Mouse (Mus musculus) splenic B cell, adult 2 months (primary cell): ENCODE results near the gene Arsa.

Experiments
- DNase-seq: peaks from one replicate; pipeline ENCODE4 v3.0.0-alpha.2; 2011; ENCODE audit warnings: low read depth, low spot score
- H3K27me3 ChIP-seq: 2 replicates; pipeline ENCODE4 v1.6.1; 2012; ENCODE audit warnings: mild to moderate bottlenecking, low read length, moderate library complexity, mixed read lengths; ENCODE audit not compliant: control insufficient read depth, poor library complexity, insufficient read depth, severe bottlenecking
- H3K36me3 ChIP-seq: 2 replicates; pipeline ENCODE4 v1.6.1; 2012; ENCODE audit warnings: mild to moderate bottlenecking, low read length, moderate library complexity, mixed read lengths; ENCODE audit not compliant: control insufficient read depth, poor library complexity, insufficient read depth, severe bottlenecking

Arsa gene

GRCm38 (mm10) chr15:89477091-89477491, at the start of gene Arsa:
Gene Arsa (minus strand): TSS chr15:89477425.
- DNase-seq, result no peak
- Histone ChIP-seq H3K36me3 (no peaks in the 10 kb centered on the region; the same call in 1 of the 2 replicates), H3K27me3 (no peaks in the 10 kb centered on the region)

GRCm38 (mm10) chr15:89526776-89527325, 49.6 kb upstream of the Arsa start:
- no peaks in the 10 kb centered on the region for H3K36me3 ChIP-seq
- DNase-seq, result no peak
- no peaks in the 10 kb centered on the region for H3K27me3 ChIP-seq

GRCm38 (mm10) chr15:89525896-89526295, 48.7 kb upstream of the Arsa start:
- Histone ChIP-seq H3K36me3 (no peaks in the 10 kb centered on the region), H3K27me3 (no peaks in the 10 kb centered on the region)
- DNase-seq, result no peak

GRCm38 (mm10) chr15:89525464-89525863, 48.2 kb upstream of the Arsa start:
- DNase-seq, result no peak
- Histone ChIP-seq H3K36me3 (no peaks in the 10 kb centered on the region), H3K27me3 (no peaks in the 10 kb centered on the region)

GRCm38 (mm10) chr15:89524611-89525415, 47.6 kb upstream of the Arsa start:
- no peak for DNase-seq
- no peaks in the 10 kb centered on the region for H3K36me3 ChIP-seq
- H3K27me3 ChIP-seq, result no peaks in the 10 kb centered on the region

- DNase-seq, result no peak
- no peaks in the 10 kb centered on the region for H3K27me3 ChIP-seq
Observed at GRCm38 (mm10) chr15:89524001-89524571, 46.9 kb upstream of the Arsa start.

GRCm38 (mm10) chr15:89523283-89523832, 46.1 kb upstream of the Arsa start:
- Histone ChIP-seq H3K36me3 (no peaks in the 10 kb centered on the region), H3K27me3 (no peaks in the 10 kb centered on the region)
- no peak for DNase-seq

More at GRCm38 (mm10) chr15:89524001-89524571, 46.9 kb upstream of the Arsa start:
- H3K36me3 ChIP-seq, result no peaks in the 10 kb centered on the region

GRCm38 (mm10) chr15:89522566-89523282, 45.5 kb upstream of the Arsa start:
- Histone ChIP-seq H3K27me3 (no peaks in the 10 kb centered on the region), H3K36me3 (no peaks in the 10 kb centered on the region)
- DNase-seq, result no peak

GRCm38 (mm10) chr15:89521951-89522350, 44.7 kb upstream of the Arsa start:
- DNase-seq, result no peak
- H3K27me3 ChIP-seq, result no peaks in the 10 kb centered on the region

GRCm38 (mm10) chr15:89512679-89513078, 35.5 kb upstream of the Arsa start:
- DNase-seq, result no peak
- Histone ChIP-seq H3K36me3 (no peaks in the 10 kb centered on the region), H3K27me3 (no peaks in the 10 kb centered on the region; the same call in 1 of the 2 replicates)

More at GRCm38 (mm10) chr15:89521951-89522350, 44.7 kb upstream of the Arsa start:
- no peaks in the 10 kb centered on the region for H3K36me3 ChIP-seq

- no peaks in the 10 kb centered on the region for H3K36me3 ChIP-seq
- H3K27me3 ChIP-seq, result no peaks in the 10 kb centered on the region
- no peak for DNase-seq
Observed at GRCm38 (mm10) chr15:89507751-89508150, 30.5 kb upstream of the Arsa start.

GRCm38 (mm10) chr15:89504838-89505237, 27.6 kb upstream of the Arsa start:
- Histone ChIP-seq H3K36me3 (no peaks in the 10 kb centered on the region), H3K27me3 (no peaks in the 10 kb centered on the region)
- no peak for DNase-seq

- no peaks in the 10 kb centered on the region for H3K36me3 ChIP-seq
- H3K27me3 ChIP-seq, result no peaks in the 10 kb centered on the region
- no peak for DNase-seq
Observed at GRCm38 (mm10) chr15:89501321-89501720, 24.1 kb upstream of the Arsa start.

GRCm38 (mm10) chr15:89500221-89500791, 23.1 kb upstream of the Arsa start:
- Histone ChIP-seq H3K27me3 (no peaks in the 10 kb centered on the region), H3K36me3 (no peaks in the 10 kb centered on the region)
- DNase-seq, result no peak
